In genomic region chr19:6921647-6922567, GRCm38 (mm10) we compare ENCODE assay signal across 8 mouse cellular contexts. TPM values are rescaled to one million over a fixed set of nuclear protein-coding genes. Genes with fewer than 3 reads are reported as not detected.
DNase-seq lines count a peak whose midpoint lies in the region; ATAC-seq and TF ChIP-seq lines count a peak whose summit lies in the region.

TSS of gene Esrra (minus strand) at chr19:6921813.

- DNase-seq in CD8-positive naive resting alpha-beta T cell, adult 2 months (ENCODE audit: low read depth in 2 of 2, low spot score in 2 of 2): peak; percentile 100
- peak; percentile 100 for DNase-seq in c-Kit-positive CD71-negative TER-119-negative erythroid progenitor cells, embryonic 14.5 days (ENCODE audit: low read depth)
- DNase-seq in forebrain, embryonic 10.5 days (ENCODE audit: extremely low spot score, low spot score): peak; percentile 100
- peak; percentile 100 for DNase-seq in kidney, postnatal 25 days
- DNase-seq in liver, embryonic 14.5 days (ENCODE audit: low read depth in 3 of 3, low spot score in 3 of 3): peak; percentile 99 to 100 (median 99)
- DNase-seq in neural tube, embryonic 11.5 days (ENCODE audit: low spot score): peak; percentile 100
- DNase-seq in stomach, postnatal 0 days (ENCODE audit: low spot score): peak; percentile 100

- H3K4me3 ChIP-seq in forebrain, embryonic 10.5 days: peak within 1 kb of the TSS; percentile 81
- H3K4me3 ChIP-seq in heart, embryonic 15.5 days: peak within 1 kb of the TSS; percentile 80
- peak within 1 kb of the TSS; percentile 67 to 82 for H3K4me3 ChIP-seq in liver, embryonic 14.5 days (ENCODE audit: insufficient read depth in 1 of 2, low read depth in 2 of 2, low read length in 2 of 2)
- peak within 1 kb of the TSS; percentile 75 for H3K4me3 ChIP-seq in neural tube, embryonic 11.5 days (ENCODE audit: low read depth, low read length)
- H3K4me3 ChIP-seq in stomach, postnatal 0 days (ENCODE audit: low read depth, low read length): peak within 1 kb of the TSS; percentile 75

- H3K9ac ChIP-seq in heart, embryonic 15.5 days: peak within 1 kb of the TSS; percentile 90
- H3K9ac ChIP-seq in liver, embryonic 14.5 days (replicated peaks): peak within 1 kb of the TSS; percentile 82
- peak within 1 kb of the TSS; percentile 85 for H3K9ac ChIP-seq in neural tube, embryonic 11.5 days (ENCODE audit: low read length)
- H3K9ac ChIP-seq in stomach, postnatal 0 days (ENCODE audit: low read length): peak within 1 kb of the TSS; percentile 79

- peaks cover 49% of the 10 kb centered on the region for H3K27me3 ChIP-seq in forebrain, embryonic 10.5 days (ENCODE audit: poor library complexity, severe bottlenecking)
- peaks cover 32% of the 10 kb centered on the region for H3K27me3 ChIP-seq in heart, embryonic 15.5 days
- H3K27me3 ChIP-seq in liver, embryonic 14.5 days (ENCODE audit: control insufficient read depth, insufficient read depth, low read length): peaks cover 33% of the 10 kb centered on the region
- H3K27me3 ChIP-seq in neural tube, embryonic 11.5 days (ENCODE audit: control insufficient read depth, insufficient read depth, low read length): peaks cover 45% of the 10 kb centered on the region
- no peaks in the 10 kb centered on the region for H3K27me3 ChIP-seq in stomach, postnatal 0 days (ENCODE audit: control insufficient read depth, insufficient read depth, low read length)

- peaks cover 3% of the 10 kb centered on the region; the same call in 1 of the 2 replicates for H3K36me3 ChIP-seq in forebrain, embryonic 10.5 days (replicated peaks)
- 0 out of 2 replicates have a peak, but pooled peaks cover 7% of the 10 kb centered on the region for H3K36me3 ChIP-seq in heart, embryonic 15.5 days
- no peaks in the 10 kb centered on the region for H3K36me3 ChIP-seq in liver, embryonic 14.5 days (replicated peaks; ENCODE audit: control insufficient read depth, insufficient read depth, low read depth)
- no peaks in the 10 kb centered on the region for H3K36me3 ChIP-seq in neural tube, embryonic 11.5 days (ENCODE audit: control insufficient read depth, insufficient read depth, low read length)
- H3K36me3 ChIP-seq in stomach, postnatal 0 days (ENCODE audit: control insufficient read depth, insufficient read depth, low read length): no peaks in the 10 kb centered on the region

- H3K9me3 ChIP-seq in forebrain, embryonic 10.5 days: 0 out of 2 replicates have a peak, but pooled peaks cover 3% of the 10 kb centered on the region
- H3K9me3 ChIP-seq in heart, embryonic 15.5 days (replicated peaks): no peaks in the 10 kb centered on the region
- H3K9me3 ChIP-seq in liver, embryonic 14.5 days (ENCODE audit: control insufficient read depth, low read length): no peaks in the 10 kb centered on the region
- H3K9me3 ChIP-seq in neural tube, embryonic 11.5 days (ENCODE audit: control insufficient read depth, low read length): no peaks in the 10 kb centered on the region
- no peaks in the 10 kb centered on the region for H3K9me3 ChIP-seq in stomach, postnatal 0 days (ENCODE audit: control insufficient read depth, low read length)

- peak within 1 kb of the TSS; percentile 94 for H3K27ac ChIP-seq in forebrain, embryonic 10.5 days
- H3K27ac ChIP-seq in heart, embryonic 15.5 days: peak within 1 kb of the TSS; percentile 96
- peak within 1 kb of the TSS; percentile 41 for H3K27ac ChIP-seq in liver, embryonic 14.5 days
- H3K27ac ChIP-seq in neural tube, embryonic 11.5 days (ENCODE audit: low read depth, low read length): peak within 1 kb of the TSS; percentile 86
- peak within 1 kb of the TSS; percentile 95 for H3K27ac ChIP-seq in stomach, postnatal 0 days (replicated peaks)

- WGBS in forebrain, embryonic 10.5 days: 1% methylated on average over 66 of the region's 66 CpGs
- under 1% methylated on average over 57 of the region's 66 CpGs for WGBS in heart, embryonic 15.5 days
- under 1% methylated on average over 57 of the region's 66 CpGs for WGBS in liver, embryonic 14.5 days (ENCODE audit: insufficient replicate concordance)
- WGBS in neural tube, embryonic 11.5 days: under 1% methylated on average over 56 of the region's 66 CpGs
- WGBS in stomach, postnatal 0 days: under 1% methylated on average over 51 of the region's 66 CpGs

- ATAC-seq in heart, embryonic 15.5 days (replicated peaks; ENCODE audit: insufficient number of reproducible peaks, insufficient read depth, low FRiP score, low read depth): peak; percentile 94
- peak; percentile 93 for ATAC-seq in liver, embryonic 14.5 days (ENCODE audit: insufficient read depth)
- ATAC-seq in neural tube, embryonic 11.5 days (ENCODE audit: insufficient read depth, low FRiP score, low TSS enrichment): peak; percentile 92
- ATAC-seq in stomach, postnatal 0 days (ENCODE audit: low FRiP score, low TSS enrichment): peak; percentile 95

- H3K4me1 ChIP-seq in forebrain, embryonic 10.5 days: peaks cover 49% of the 10 kb centered on the region
- peaks cover 53% of the 10 kb centered on the region for H3K4me1 ChIP-seq in heart, embryonic 15.5 days (replicated peaks)
- H3K4me1 ChIP-seq in liver, embryonic 14.5 days (replicated peaks; ENCODE audit: control insufficient read depth in 2 of 2, insufficient read depth in 2 of 2, low read length in 1 of 2): peaks cover 7 to 13% of the 10 kb centered on the region in 2 experiments
- H3K4me1 ChIP-seq in neural tube, embryonic 11.5 days (ENCODE audit: control insufficient read depth, insufficient read depth, low read length): peaks cover 16% of the 10 kb centered on the region
- peaks cover 16% of the 10 kb centered on the region for H3K4me1 ChIP-seq in stomach, postnatal 0 days (replicated peaks; ENCODE audit: control insufficient read depth, insufficient read depth)

- H3K4me2 ChIP-seq in heart, embryonic 15.5 days: peak within 1 kb of the TSS; percentile 85
- peak within 1 kb of the TSS; percentile 96 for H3K4me2 ChIP-seq in liver, embryonic 14.5 days (ENCODE audit: low read depth)
- peak within 1 kb of the TSS; percentile 86 for H3K4me2 ChIP-seq in neural tube, embryonic 11.5 days (ENCODE audit: low read depth)
- H3K4me2 ChIP-seq in stomach, postnatal 0 days (replicated peaks; ENCODE audit: low read depth): peak within 1 kb of the TSS; percentile 87

- TF ChIP-seq CTCF in liver, embryonic 14.5 days (IDR thresholded peaks at IDR 0.05; ENCODE audit: low read depth): 0 out of 2 replicates have a peak, but pooled peaks have one; percentile 12
- TF ChIP-seq CTCF in stomach, postnatal 0 days (IDR thresholded peaks at IDR 0.05; ENCODE audit: low read depth): peak; percentile 26

- no peak for TF ChIP-seq EP300 in liver, embryonic 14.5 days (IDR thresholded peaks at IDR 0.05; ENCODE audit: low read depth)
- no peak for TF ChIP-seq EP300 in stomach, postnatal 0 days (optimal IDR thresholded peaks at IDR 0.05)

RNA-seq across cellular contexts. Expression of gene Esrra, which starts in this region (rescaled TPM):
- 8.4 and 9.0 TPM in 2 replicates for polyA plus RNA-seq in forebrain, embryonic 10.5 days (2016; fragmentation: Nextera tagmentation; extraction: Ambion mirVana)
- 36.9 and 39.3 TPM in 2 replicates for polyA plus RNA-seq in heart, embryonic 15.5 days (2015; fragmentation: Nextera tagmentation; extraction: Ambion mirVana)
- polyA plus RNA-seq in liver, embryonic 14.5 days (2012; rRNA removed): 6.2 and 6.6 TPM in 2 replicates
- 1.6 and 2.2 TPM in 2 replicates for polyA plus RNA-seq in liver, embryonic 14.5 days (2014; fragmentation: Nextera tagmentation; extraction: Ambion mirVana)
- polyA plus RNA-seq in neural tube, embryonic 11.5 days (2014; fragmentation: Nextera tagmentation; extraction: Ambion mirVana): 4.1 and 4.3 TPM in 2 replicates
- polyA plus RNA-seq in stomach, postnatal 0 days (2015; fragmentation: Nextera tagmentation; extraction: Ambion mirVana): 20.4 and 20.8 TPM in 2 replicates

Comparison
In these comparisons a context has a peak if more than half of its experiments do, and no peak if none do; other contexts are left out.
1. Peak in every context shown above with its lines: DNase-seq, ATAC-seq, H3K4me3 ChIP-seq and H3K27ac ChIP-seq.
2. H3K27ac ChIP-seq: peak in every context shown above with its lines; median percentile 96 in heart, embryonic 15.5 days; 95 in stomach, postnatal 0 days; 94 in forebrain, embryonic 10.5 days; 86 in neural tube, embryonic 11.5 days; 41 in liver, embryonic 14.5 days.